9 mouse cellular contexts compared by ENCODE assay signal in genomic region chr14:74847311-74848133, GRCm38 (mm10).
DNase-seq lines count a peak whose midpoint lies in the region; ATAC-seq and TF ChIP-seq lines count a peak whose summit lies in the region.
"Had no signal": no experiment of that assay in that cellular context is flagged by ENCODE, and none has a peak within 500 bp of the region (broad histone marks: within the 10 kb centered on the region; RNA-seq: fewer than 3 reads in every experiment).

No protein-coding gene starts in this region.

- no peak for TF ChIP-seq CTCF in kidney, adult 2 months (conservative IDR thresholded peaks at IDR 0.05; ENCODE audit: insufficient read depth, insufficient read length, low read depth, low read length)
- no peak for TF ChIP-seq CTCF in lung, postnatal 0 days (IDR thresholded peaks at IDR 0.05)

- H3K9me3 ChIP-seq in intestine, embryonic 14.5 days (ENCODE audit: control insufficient read depth, low read length): no peaks in the 10 kb centered on the region
- H3K9me3 ChIP-seq in lung, postnatal 0 days (ENCODE audit: low read length): no peaks in the 10 kb centered on the region

- peak overlapping the region; percentile 26 for H3K27ac ChIP-seq in kidney, adult 2 months (ENCODE audit: insufficient read depth, low read depth, low read length)
- H3K27ac ChIP-seq in intestine, embryonic 14.5 days (ENCODE audit: low read depth): peak overlapping the region; percentile 74; the same call in 1 of the 2 replicates
- peak overlapping the region; percentile 14; the same call in 1 of the 2 replicates for H3K27ac ChIP-seq in lung, postnatal 0 days (ENCODE audit: low read length)

- H3K36me3 ChIP-seq in kidney, adult 2 months (ENCODE audit: control insufficient read depth, insufficient read depth, low read length): no peaks in the 10 kb centered on the region
- no peaks in the 10 kb centered on the region for H3K36me3 ChIP-seq in intestine, embryonic 14.5 days (ENCODE audit: control insufficient read depth, insufficient read depth, low read length)
- no peaks in the 10 kb centered on the region for H3K36me3 ChIP-seq in lung, postnatal 0 days (ENCODE audit: insufficient read depth, low read length)

- H3K27me3 ChIP-seq in kidney, adult 2 months (replicated peaks; ENCODE audit: control insufficient read depth, insufficient read depth, low read length): no peaks in the 10 kb centered on the region
- no peaks in the 10 kb centered on the region for H3K27me3 ChIP-seq in intestine, embryonic 14.5 days (replicated peaks; ENCODE audit: control insufficient read depth, insufficient read depth, low read length)
- H3K27me3 ChIP-seq in lung, postnatal 0 days (replicated peaks; ENCODE audit: insufficient read depth, low read length): no peaks in the 10 kb centered on the region
- H3K27me3 ChIP-seq: Patski had no signal

- H3K4me2 ChIP-seq in intestine, embryonic 14.5 days (ENCODE audit: low read length): no peak overlapping the region
- no peak overlapping the region for H3K4me2 ChIP-seq in lung, postnatal 0 days (replicated peaks; ENCODE audit: low read depth, low read length)

- TF ChIP-seq EP300 in lung, postnatal 0 days (IDR thresholded peaks at IDR 0.05): no peak

- no peak for TF ChIP-seq POLR2A in kidney, adult 2 months (IDR thresholded peaks at IDR 0.05; ENCODE audit: low read depth, low read length)

- peaks cover 21% of the 10 kb centered on the region for H3K4me1 ChIP-seq in kidney, adult 2 months (ENCODE audit: control insufficient read depth, insufficient read depth, low read length)
- H3K4me1 ChIP-seq in intestine, embryonic 14.5 days (replicated peaks; ENCODE audit: control insufficient read depth, insufficient read depth, low read length): peaks cover 36% of the 10 kb centered on the region
- H3K4me1 ChIP-seq in lung, postnatal 0 days (ENCODE audit: insufficient read depth, low read depth, low read length): peaks cover 19% of the 10 kb centered on the region; the same call in 1 of the 2 replicates

- WGBS in kidney, adult 2 months: 38% methylated on average over 14 of the region's 14 CpGs
- 64% methylated on average over 14 of the region's 14 CpGs for WGBS in intestine, embryonic 14.5 days
- WGBS in lung, postnatal 0 days: 59% methylated on average over 13 of the region's 14 CpGs

- peak; percentile 44 for DNase-seq in kidney, adult 2 months
- DNase-seq in kidney, adult 18-20 months: no peak
- no peak for DNase-seq in intestine, embryonic 14.5 days (ENCODE audit: low spot score)
- DNase-seq in lung, postnatal 0 days (ENCODE audit: low spot score): peak; percentile 61
- DNase-seq in thymus, postnatal 0 days (ENCODE audit: low spot score): peak; percentile 91
- no peak for DNase-seq in left cerebral cortex, adult 9 months (ENCODE audit: low spot score in 2 of 2)
- DNase-seq in urinary bladder, postnatal 14 days (ENCODE audit: low spot score): no peak
- DNase-seq in right cerebral cortex, postnatal 10 days (ENCODE audit: low spot score in 2 of 2): no peak

- H3K4me3 ChIP-seq in kidney, adult 2 months (ENCODE audit: insufficient read depth, low read depth, low read length): no peak overlapping the region
- no peak overlapping the region for H3K4me3 ChIP-seq in intestine, embryonic 14.5 days (ENCODE audit: low read depth, low read length)
- no peak overlapping the region for H3K4me3 ChIP-seq in lung, postnatal 0 days (ENCODE audit: low read depth, low read length)

- ATAC-seq in intestine, embryonic 14.5 days (replicated peaks; ENCODE audit: low FRiP score, low TSS enrichment, low read depth): no peak
- ATAC-seq in lung, postnatal 0 days: no peak
- ATAC-seq: Patski had no signal

- H3K9ac ChIP-seq in intestine, embryonic 14.5 days (ENCODE audit: low read length): no peak overlapping the region
- H3K9ac ChIP-seq in lung, postnatal 0 days (replicated peaks; ENCODE audit: low read depth): no peak overlapping the region

Comparison
In these comparisons a context has a peak if more than half of its experiments do, and no peak if none do; other contexts are left out.
1. DNase-seq: peak in kidney, adult 2 months (single experiment), lung, postnatal 0 days (single experiment) and thymus, postnatal 0 days (single experiment); none in kidney, adult 18-20 months (single experiment), intestine, embryonic 14.5 days (single experiment), left cerebral cortex, adult 9 months (0 of 2), urinary bladder, postnatal 14 days (single experiment) and right cerebral cortex, postnatal 10 days (0 of 2).
2. H3K27ac ChIP-seq: peak in every context shown above with its lines; median percentile 74 in intestine, embryonic 14.5 days; 26 in kidney, adult 2 months; 14 in lung, postnatal 0 days.